Mouse (Mus musculus) limb, embryonic 10.5 days (tissue): ENCODE measurements around the gene Fancc. TPM values are rescaled to one million over a fixed set of nuclear protein-coding genes. Genes with fewer than 3 reads are reported as not detected.
A peak's percentile ranks its signal among the peaks of the same experiment; 100 is the strongest.

Experiments
- DNase-seq: peaks from one replicate; pipeline ENCODE4 v3.0.0-alpha.2; 2017; ENCODE audit warnings: low spot score
- H3K27ac ChIP-seq: fragments of 300-500 bp; sonication (generic); 2 replicates; pipeline ENCODE4 v1.5.1; 2016; ENCODE audit warnings: mild to moderate bottlenecking
- H3K27me3 ChIP-seq: fragments of 300-500 bp; sonication (generic); 2 replicates; pipeline ENCODE4 v1.6.1; 2016; ENCODE audit warnings: low read depth, mild to moderate bottlenecking; ENCODE audit not compliant: poor library complexity, severe bottlenecking
- H3K36me3 ChIP-seq: fragments of 300-500 bp; sonication (generic); 2 replicates; pipeline ENCODE4 v1.6.1; 2016; ENCODE audit warnings: mild to moderate bottlenecking, moderate library complexity
- H3K4me1 ChIP-seq: fragments of 300-500 bp; sonication (generic); 2 replicates; pipeline ENCODE4 v1.6.1; 2016
- H3K4me3 ChIP-seq: fragments of 300-500 bp; sonication (generic); 2 replicates; pipeline ENCODE4 v1.5.1; 2016; ENCODE audit warnings: mild to moderate bottlenecking, moderate library complexity
- H3K9me3 ChIP-seq: fragments of 300-500 bp; sonication (generic); replicated peaks from 2 replicates; pipeline ENCODE4 v1.6.1; 2016; ENCODE audit warnings: mild to moderate bottlenecking
- WGBS: fragments of 180-500 bp; shearing (Covaris S2); methylation state at CpG from one replicate; pipeline ENCODE4 v1.1.7; 2016; 5-methylcytosine and 5-hydroxymethylcytosine counted together
- polyA plus RNA-seq: library from polyadenylated mRNA; unstranded; fragments of >200 nt; fragmentation: Nextera tagmentation; extraction: Ambion mirVana; gene quantifications from 2 replicates; pipeline ENCODE4 v1.2.1, GENCODE M21; 2016

Fancc gene
- polyA plus RNA-seq, 1 experiment from 2014 or later: 27.0 TPM

DNA sequence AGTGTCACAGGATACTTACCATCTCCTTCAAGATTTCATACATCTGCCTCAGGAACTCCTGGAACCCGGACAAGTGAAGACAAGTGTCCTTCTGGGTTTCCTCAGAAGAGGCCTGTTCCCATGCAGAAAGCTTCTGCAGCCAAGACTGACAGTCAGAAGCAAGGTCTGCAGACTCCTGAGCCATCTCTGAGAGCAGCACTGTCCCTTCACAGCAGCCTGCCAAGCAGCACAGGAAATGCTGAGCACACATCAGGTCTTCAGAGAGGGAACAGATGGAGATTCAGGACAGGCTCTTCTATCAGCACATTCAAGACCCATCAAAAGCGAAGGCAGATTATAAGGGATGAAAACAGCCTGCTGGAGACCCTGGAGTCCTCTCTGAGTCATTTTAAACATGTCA lies 94.3 kb downstream of the Fancc start:
- peaks cover 6% of the 10 kb centered on the region; the same call in 1 of the 2 replicates for H3K4me1 ChIP-seq
- WGBS: 80% methylated on average over 2 of the region's 2 CpGs

DNA sequence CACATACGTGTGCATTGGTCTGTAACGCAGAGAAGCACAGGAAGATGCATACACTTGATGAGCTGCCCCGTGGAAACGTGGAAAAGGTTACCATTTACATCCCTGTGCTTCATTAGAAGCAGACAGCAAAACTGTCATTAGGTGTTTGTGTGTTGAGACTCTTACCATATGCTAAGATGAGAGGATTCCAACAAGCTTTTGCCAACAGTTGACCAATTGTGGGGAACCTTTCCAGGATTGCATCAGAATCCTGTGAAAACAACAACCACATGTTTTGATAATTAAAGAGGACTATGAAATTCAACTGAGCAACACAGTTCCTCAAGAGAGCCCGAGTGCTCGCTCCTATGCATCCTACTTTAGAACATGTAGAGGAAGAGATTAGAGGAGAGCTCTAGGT lies 97.0 kb downstream of the Fancc start:
- H3K9me3 ChIP-seq: no peaks in the 10 kb centered on the region
- H3K4me1 ChIP-seq: peaks cover under 1% of the 10 kb centered on the region; the same call in 1 of the 2 replicates
- H3K27me3 ChIP-seq: no peaks in the 10 kb centered on the region
- no peak overlapping the region for H3K27ac ChIP-seq
- H3K36me3 ChIP-seq: peaks cover 4% of the 10 kb centered on the region; the same call in 1 of the 2 replicates
- DNase-seq: no peak
- H3K4me3 ChIP-seq: no peak overlapping the region
- WGBS: 90% methylated on average over 6 of the region's 6 CpGs

More for the DNA sequence above, 94.3 kb downstream of the Fancc start:
- Histone ChIP-seq H3K36me3 (peaks cover 4% of the 10 kb centered on the region; the same call in 1 of the 2 replicates), H3K27ac (no peak overlapping the region), H3K4me3 (no peak overlapping the region), H3K27me3 (no peaks in the 10 kb centered on the region), H3K9me3 (no peaks in the 10 kb centered on the region)
- no peak for DNase-seq

DNA sequence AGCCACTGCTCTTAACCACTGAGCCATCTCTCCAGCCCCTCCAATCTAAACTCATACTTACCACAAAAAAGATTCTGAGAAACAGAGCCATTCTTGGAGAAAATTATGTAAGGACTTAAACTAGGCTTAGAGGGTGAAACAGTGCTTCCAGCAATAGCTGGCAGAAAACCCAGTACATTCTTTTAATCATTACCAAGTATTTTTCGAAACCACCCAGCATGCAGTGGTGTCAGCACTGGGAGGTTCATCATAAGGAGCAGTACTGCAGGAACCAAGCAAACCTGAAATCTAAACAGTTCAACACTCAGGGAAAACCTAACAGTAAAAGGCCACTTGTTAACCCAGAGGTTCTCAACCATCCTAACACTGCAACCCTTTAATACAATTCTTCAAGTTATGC lies 99.7 kb downstream of the Fancc start:
- no peaks in the 10 kb centered on the region for H3K27me3 ChIP-seq
- no peak for DNase-seq
- H3K4me3 ChIP-seq: no peak overlapping the region
- H3K36me3 ChIP-seq: peaks cover 4% of the 10 kb centered on the region; the same call in 1 of the 2 replicates
- no peak overlapping the region for H3K27ac ChIP-seq
- H3K4me1 ChIP-seq: peaks cover 9% of the 10 kb centered on the region; the same call in 1 of the 2 replicates
- 87% methylated on average over 1 of the region's 1 CpGs for WGBS
- H3K9me3 ChIP-seq: no peaks in the 10 kb centered on the region

DNA sequence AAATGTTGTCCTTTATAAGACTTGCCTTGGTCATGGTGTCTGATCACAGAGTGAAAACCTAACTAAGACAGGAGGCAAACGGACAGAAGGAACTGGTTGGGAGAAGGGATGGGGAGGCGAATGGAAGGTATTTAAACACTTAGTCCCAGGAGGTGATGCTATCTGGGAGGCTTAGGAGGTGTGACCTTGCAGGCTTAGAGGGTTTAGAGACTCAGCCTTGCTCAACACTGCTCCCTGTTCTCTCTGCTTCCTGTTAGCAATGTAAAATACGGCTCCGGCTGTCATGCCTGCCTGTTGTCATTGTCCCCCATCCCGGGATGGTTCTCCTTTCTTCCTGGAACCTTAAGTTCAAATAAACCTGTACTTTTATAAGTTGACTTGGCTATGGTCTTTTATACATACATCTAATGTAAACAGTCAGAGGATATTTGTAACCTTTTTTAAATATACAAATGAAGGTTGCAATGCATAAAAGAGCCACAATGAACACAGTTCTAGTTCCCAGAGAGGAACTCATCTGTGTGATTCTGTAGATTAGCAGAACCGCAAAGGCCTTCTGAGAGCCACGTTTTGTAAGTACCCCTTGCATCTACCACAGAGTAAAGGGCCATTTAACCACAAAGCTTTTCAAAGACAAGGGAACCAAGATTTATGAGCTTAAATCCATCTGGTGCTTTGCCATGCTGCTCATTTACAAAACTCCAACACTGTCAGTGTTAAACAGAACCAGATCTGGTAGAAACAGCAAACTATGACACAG lies 102.6 kb downstream of the Fancc start:
- H3K27ac ChIP-seq: no peak overlapping the region
- H3K4me3 ChIP-seq: no peak overlapping the region
- H3K4me1 ChIP-seq: peaks cover 9% of the 10 kb centered on the region; the same call in 1 of the 2 replicates
- H3K27me3 ChIP-seq: no peaks in the 10 kb centered on the region
- peaks cover 2% of the 10 kb centered on the region; the same call in 1 of the 2 replicates for H3K36me3 ChIP-seq
- no peaks in the 10 kb centered on the region for H3K9me3 ChIP-seq
- peak; percentile 24 for DNase-seq
- 70% methylated on average over 7 of the region's 7 CpGs for WGBS

DNA sequence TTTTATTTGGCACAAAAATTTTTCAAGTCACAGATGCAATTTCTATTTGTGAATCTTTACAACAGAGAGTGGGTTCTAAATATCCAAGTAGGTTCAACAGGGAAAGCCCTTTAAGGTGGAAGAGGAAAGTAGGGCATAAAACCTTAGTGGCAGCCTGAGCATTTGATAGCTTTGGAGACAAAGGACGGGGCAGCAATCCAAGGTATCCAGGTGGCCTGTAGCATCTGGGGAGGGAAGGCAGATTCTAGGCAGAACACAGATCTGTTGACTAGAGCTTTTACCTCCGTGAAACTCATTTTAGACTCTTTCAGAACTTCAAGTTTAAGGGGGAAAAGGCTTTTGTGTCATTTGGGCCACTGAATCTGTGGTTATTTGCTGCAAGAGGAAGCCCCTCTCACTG lies 111.8 kb downstream of the Fancc start:
- peaks cover 3% of the 10 kb centered on the region; the same call in 1 of the 2 replicates for H3K36me3 ChIP-seq
- no peaks in the 10 kb centered on the region for H3K4me1 ChIP-seq
- 86% methylated on average over 2 of the region's 2 CpGs for whole genome bisulfite sequencing
- H3K27me3 ChIP-seq: no peaks in the 10 kb centered on the region
- H3K4me3 ChIP-seq: no peak overlapping the region
- no peak overlapping the region for H3K27ac ChIP-seq
- no peaks in the 10 kb centered on the region for H3K9me3 ChIP-seq
- DNase-seq: peak; percentile 4

DNA sequence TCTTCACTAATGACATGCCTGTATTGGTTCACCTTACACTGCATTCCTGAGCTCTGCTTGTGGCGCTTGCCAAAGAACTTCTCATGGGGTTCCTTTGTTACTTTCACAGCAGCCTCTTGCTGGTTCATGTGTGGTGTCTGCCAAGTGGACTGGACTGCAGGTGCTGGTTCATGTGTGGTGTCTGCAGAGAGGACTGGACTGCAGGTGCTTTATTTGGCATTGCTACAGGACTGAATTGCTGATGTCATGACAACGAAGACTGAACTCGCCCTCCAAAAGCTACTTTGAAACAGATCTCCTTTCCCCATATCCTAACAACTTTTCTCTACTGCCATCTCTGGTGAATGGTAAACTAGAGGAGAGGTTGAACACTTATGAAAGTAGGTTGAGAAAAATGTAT lies 112.3 kb downstream of the Fancc start:
- no peak overlapping the region for H3K4me3 ChIP-seq
- H3K4me1 ChIP-seq: no peaks in the 10 kb centered on the region
- H3K36me3 ChIP-seq: peaks cover 3% of the 10 kb centered on the region; the same call in 1 of the 2 replicates
- H3K27me3 ChIP-seq: no peaks in the 10 kb centered on the region
- no peak overlapping the region for H3K27ac ChIP-seq
- no peak for DNase-seq
- 96% methylated on average over 3 of the region's 3 CpGs for WGBS
- no peaks in the 10 kb centered on the region for H3K9me3 ChIP-seq

DNA sequence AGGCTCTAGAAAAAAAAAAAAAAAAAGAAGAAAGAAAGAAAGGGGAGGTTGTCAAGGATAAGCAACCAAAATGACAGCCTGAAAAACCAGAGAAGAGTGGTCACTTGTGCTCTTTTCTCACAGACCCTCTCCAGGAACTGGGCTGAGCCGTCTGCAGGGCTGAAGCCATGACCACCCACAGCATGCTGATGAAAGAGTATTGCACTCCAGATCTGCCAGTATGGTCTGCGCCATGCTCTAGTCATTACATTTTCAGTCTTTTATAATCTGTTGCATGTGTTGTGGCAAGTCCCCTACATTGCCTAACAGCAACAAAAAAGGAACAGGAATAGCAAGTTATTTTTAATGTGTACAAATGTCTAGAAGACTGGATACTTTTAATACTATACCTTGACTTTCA lies 114.9 kb downstream of the Fancc start:
- no peak for DNase-seq
- H3K36me3 ChIP-seq: peaks cover 3% of the 10 kb centered on the region; the same call in 1 of the 2 replicates
- 72% methylated on average over 2 of the region's 2 CpGs for WGBS

DNA sequence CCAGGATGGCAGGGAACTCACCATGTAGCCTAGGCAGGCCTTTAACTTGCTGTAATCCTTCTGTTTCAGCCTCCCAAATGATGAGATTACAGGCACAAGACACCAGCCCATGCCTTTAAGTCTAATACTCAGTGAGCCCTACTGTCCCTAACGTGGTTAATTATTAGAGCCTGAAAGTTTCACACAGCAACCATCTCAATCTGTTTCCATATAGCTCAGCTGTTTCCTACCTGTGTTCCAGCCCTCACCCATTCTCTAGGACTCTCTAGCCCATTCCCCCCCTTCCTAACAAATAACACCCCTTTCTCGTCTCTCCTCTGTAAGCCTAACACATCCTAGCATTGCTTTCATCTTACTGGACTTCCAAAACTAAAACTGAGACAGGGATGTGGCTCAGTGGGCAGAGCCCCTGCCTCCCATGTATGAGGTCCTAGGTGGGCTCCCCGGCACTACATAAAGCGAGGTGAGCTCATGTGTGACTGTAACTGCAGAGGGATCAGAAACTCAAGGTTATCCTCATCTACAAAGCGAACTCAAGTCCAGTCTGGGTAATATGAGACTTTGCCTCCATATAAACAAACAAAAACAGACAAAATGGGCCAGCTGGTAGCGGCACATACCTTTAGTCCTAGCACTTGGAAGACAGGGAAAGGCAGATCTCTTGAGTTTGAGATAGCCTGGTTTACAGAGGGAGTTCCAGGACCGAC lies 123.5 kb downstream of the Fancc start:
- H3K36me3 ChIP-seq: 0 out of 2 replicates have a peak, but pooled peaks cover 4% of the 10 kb centered on the region
- no peak overlapping the region for H3K27ac ChIP-seq
- no peak overlapping the region for H3K4me3 ChIP-seq
- no peaks in the 10 kb centered on the region for H3K9me3 ChIP-seq
- DNase-seq: no peak
- H3K4me1 ChIP-seq: no peaks in the 10 kb centered on the region
- H3K27me3 ChIP-seq: no peaks in the 10 kb centered on the region
- 88% methylated on average over 7 of the region's 7 CpGs for WGBS

More for the DNA sequence above, 114.9 kb downstream of the Fancc start:
- Histone ChIP-seq H3K27ac (no peak overlapping the region), H3K9me3 (no peaks in the 10 kb centered on the region), H3K4me1 (no peaks in the 10 kb centered on the region), H3K27me3 (no peaks in the 10 kb centered on the region), H3K4me3 (no peak overlapping the region)

DNA sequence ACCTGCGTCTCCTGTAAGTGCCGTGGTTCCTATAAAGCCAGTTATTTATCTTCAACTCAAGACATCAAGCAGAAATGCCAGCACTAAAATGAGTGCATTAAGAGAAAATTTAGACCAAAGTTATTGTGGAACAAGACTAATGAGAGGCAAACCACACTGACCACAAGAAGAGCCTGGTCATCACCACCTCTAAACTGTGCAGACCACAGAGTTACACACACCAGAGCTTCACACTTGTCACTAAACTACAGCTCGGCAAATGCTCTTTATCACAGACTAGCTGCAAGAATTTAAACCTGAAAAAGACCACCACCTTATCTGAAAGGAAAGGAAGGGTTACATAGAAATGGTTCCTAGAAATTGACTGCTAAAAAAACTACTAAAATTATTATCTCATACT lies 135.3 kb downstream of the Fancc start:
- H3K9me3 ChIP-seq: no peaks in the 10 kb centered on the region
- H3K4me3 ChIP-seq: no peak overlapping the region
- no peaks in the 10 kb centered on the region for H3K27me3 ChIP-seq
- no peak overlapping the region for H3K27ac ChIP-seq
- peak; percentile 7 for DNase-seq
- WGBS: 86% methylated on average over 3 of the region's 3 CpGs
- peaks cover 6% of the 10 kb centered on the region for H3K4me1 ChIP-seq
- no peaks in the 10 kb centered on the region for H3K36me3 ChIP-seq

DNA sequence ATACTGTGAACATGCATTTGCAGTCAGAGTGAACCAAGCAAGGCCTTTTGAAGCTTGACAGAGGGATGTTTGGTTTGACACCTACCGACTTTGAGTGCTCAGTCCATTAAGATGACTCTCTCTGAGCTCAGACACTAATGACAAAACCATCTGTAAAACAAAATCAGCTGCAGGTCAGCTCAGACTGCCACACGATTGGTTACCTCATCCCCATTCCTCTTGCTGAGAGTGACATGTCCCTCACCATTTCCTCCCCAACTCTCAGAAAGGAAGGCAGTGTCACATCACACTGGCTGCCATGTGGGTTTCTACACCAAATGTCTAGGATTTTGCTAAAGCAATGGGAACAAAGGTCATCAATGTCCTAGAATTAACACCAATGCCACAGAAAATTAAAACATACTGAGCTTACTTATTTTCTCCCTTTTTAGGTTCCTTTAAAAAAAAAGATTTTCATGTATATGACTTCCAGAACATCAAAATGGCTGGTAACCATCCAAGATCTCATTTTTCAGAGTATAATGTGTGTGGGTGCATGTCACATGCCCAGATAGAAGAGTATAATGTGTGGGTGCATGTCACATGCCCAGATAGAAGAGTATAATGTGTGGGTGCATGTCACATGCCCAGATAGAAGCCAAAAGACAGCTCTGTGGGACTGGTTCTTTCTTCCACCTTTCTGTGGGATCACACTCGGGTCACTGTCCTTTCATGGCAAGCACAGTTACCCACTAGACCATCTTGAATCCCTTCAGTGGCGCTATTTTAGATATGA lies 136.8 kb downstream of the Fancc start:
- no peaks in the 10 kb centered on the region for H3K27me3 ChIP-seq
- DNase-seq: peak; percentile 24
- H3K9me3 ChIP-seq: no peaks in the 10 kb centered on the region
- peaks cover 6% of the 10 kb centered on the region for H3K4me1 ChIP-seq
- WGBS: 64% methylated on average over 4 of the region's 4 CpGs
- H3K4me3 ChIP-seq: no peak overlapping the region
- no peak overlapping the region for H3K27ac ChIP-seq
- H3K36me3 ChIP-seq: no peaks in the 10 kb centered on the region

DNA sequence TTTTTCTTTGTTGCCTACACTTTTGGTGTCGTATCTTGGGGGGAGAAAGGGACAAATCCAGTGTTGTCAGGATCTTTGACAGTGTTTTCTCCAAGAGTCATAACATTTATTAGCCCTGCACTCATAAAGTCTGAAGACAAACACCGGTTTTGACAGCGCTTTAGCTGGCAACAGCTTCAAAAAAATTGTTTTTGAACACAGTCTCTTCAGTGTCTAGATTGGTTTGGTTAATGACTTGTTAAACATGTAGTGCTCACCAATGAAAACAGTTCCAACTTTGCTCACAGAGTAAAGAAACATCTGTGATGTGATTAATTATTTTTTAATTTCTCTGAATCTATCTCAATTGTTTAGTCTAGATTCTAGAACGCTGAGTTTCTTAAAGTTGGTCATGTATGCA lies 137.7 kb downstream of the Fancc start:
- peaks cover 6% of the 10 kb centered on the region for H3K4me1 ChIP-seq
- no peaks in the 10 kb centered on the region for H3K36me3 ChIP-seq
- H3K27ac ChIP-seq: no peak overlapping the region
- no peak for DNase-seq
- H3K27me3 ChIP-seq: no peaks in the 10 kb centered on the region
- H3K4me3 ChIP-seq: no peak overlapping the region
- no peaks in the 10 kb centered on the region for H3K9me3 ChIP-seq
- 93% methylated on average over 4 of the region's 4 CpGs for WGBS

DNA sequence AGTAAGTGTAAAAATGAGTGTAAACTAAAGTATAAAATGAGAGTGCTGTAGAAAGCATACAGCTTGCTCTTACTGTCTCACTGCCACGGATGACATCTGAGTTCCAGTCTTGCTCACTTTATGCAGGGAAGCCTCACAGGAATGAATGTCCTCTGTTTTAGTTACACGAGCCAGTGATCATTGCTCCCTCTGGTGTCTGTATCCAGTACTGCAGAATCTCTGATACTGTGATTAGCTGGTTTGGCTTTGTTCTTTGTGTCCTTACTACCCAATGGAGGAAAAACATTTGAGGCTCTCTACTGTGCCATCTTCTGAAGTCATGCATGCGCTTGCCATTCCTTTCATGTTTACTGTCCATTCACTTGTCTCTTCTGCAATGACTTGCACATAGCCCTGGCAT lies 140.5 kb downstream of the Fancc start:
- 42% methylated on average over 3 of the region's 3 CpGs for WGBS
- no peak overlapping the region for H3K4me3 ChIP-seq
- H3K4me1 ChIP-seq: no peaks in the 10 kb centered on the region
- H3K27me3 ChIP-seq: no peaks in the 10 kb centered on the region
- no peaks in the 10 kb centered on the region for H3K9me3 ChIP-seq
- H3K27ac ChIP-seq: no peak overlapping the region
- DNase-seq: no peak
- H3K36me3 ChIP-seq: no peaks in the 10 kb centered on the region
